Mouse (Mus musculus) adrenal gland, adult 18-20 months (tissue): ENCODE data around the gene Taar5. TPM values are rescaled to one million over a fixed set of nuclear protein-coding genes. Genes with fewer than 3 reads are reported as not detected.

ENCODE experiments used
- DNase-seq, 2 experiments: peaks; one replicate each; pipeline ENCODE4 v3.0.0; 2021 to 2022; ENCODE audit warnings: low spot score in 2 of 2
- long read RNA-seq, 2 experiments: library from polyadenylated mRNA; stranded (forward); transcript quantifications; one replicate each; pipeline ENCODE4 v2.0.0; 2021
- total RNA-seq, 2 experiments: library from RNA; stranded (reverse); gene quantifications; 1 replicate in 1 of 2; 2 replicates in 1 of 2; pipeline ENCODE4 v1.2.3; 2021

Taar5 gene
- not detected for total RNA-seq
- long read RNA-seq, experiment 1 = 0 reads
- long read RNA-seq, experiment 2 = 0 reads

DNA sequence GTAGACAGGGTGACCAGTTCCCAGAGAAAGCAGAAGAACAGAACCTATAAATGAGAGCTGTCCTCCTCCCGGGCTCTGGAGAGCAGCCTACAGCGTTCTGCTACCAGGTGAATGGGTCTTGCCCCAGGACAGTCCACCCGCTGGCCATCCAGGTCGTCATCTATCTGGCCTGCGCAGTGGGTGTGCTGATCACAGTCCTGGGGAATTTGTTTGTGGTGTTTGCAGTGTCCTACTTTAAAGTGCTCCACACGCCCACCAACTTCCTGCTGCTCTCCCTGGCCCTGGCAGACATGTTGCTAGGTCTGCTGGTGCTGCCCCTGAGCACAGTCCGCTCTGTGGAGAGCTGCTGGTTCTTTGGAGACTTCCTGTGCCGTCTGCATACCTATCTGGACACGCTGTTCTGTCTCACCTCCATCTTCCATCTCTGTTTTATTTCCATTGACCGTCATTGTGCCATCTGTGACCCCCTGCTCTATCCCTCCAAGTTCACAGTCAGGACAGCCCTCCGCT is at the start of gene Taar5:
TSS of gene Taar5 (plus strand) at position 51 of the 510 bp plus-strand sequence.
- DNase-seq = no peak

DNA sequence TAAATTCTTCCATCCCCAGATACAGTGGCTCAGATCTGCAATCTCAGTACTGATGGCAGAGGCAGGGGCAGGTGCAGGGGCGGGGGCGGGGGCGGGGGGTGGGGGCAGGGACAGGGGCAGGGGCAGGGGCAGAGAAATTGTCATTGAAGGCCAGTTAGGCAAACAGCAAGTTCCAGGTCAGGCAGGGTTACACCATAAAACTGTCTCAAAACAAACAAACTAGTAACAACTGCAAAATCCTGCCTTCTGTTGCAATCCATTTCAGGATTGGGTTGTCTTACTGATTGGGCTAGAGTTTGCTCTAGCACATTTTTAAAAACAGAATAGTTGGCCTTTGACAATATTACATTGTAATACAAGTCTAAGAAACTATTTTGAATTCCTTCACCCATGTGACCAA is 48.0 kb upstream of the Taar5 start:
- DNase-seq = no peak

DNA sequence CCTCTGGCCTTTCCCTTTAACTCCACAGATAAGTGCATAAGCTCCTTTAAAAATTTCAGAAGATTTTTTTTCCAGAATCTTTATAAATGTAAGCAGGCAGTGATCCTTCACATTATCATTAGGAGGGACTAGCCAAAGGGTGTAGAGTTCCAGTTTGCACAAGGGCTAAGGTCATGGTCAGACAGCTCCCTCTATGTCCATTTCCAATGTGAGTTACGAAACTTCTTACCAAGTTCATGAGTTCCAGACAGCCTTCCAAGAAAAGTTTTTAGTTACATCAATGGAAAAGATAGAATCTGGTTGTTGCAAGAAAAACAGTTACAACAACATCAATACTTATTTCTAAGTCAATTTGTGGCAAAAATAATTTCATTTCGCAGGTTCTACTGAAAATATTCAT is 46.6 kb upstream of the Taar5 start:
- no peak for DNase-seq

- no peak for DNase-seq
These were observed 32.9 kb upstream of the Taar5 start for GRCm38 (mm10) chr10:23937613-23938012.

GRCm38 (mm10) chr10:23938312-23938711 is 32.2 kb upstream of the Taar5 start, which contains the start of gene Taar2:
Gene Taar2 (plus strand): TSS chr10:23938572.
- no peak for DNase-seq

GRCm38 (mm10) chr10:23942465-23942864 is 28.0 kb upstream of the Taar5 start:
- no peak for DNase-seq

DNA sequence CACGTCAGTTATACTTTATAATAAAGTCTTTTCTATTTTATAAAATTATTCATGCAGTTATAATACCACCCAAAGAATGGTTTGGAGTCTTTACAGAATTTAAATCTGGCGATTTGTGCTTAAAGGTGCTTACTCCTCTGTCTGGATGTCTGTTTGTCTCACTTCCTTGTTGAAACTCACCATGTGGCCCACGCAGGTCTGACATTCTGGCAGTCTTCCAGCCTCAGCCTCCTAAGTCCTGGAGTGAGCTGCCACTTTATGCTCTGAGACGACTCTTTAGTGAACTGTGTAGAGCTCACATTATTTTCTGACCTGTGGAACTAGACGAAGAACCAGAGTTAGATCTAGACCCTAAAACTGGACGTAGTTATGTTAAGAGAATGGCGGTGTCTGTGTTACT is 22.5 kb upstream of the Taar5 start:
- DNase-seq = no peak

DNA sequence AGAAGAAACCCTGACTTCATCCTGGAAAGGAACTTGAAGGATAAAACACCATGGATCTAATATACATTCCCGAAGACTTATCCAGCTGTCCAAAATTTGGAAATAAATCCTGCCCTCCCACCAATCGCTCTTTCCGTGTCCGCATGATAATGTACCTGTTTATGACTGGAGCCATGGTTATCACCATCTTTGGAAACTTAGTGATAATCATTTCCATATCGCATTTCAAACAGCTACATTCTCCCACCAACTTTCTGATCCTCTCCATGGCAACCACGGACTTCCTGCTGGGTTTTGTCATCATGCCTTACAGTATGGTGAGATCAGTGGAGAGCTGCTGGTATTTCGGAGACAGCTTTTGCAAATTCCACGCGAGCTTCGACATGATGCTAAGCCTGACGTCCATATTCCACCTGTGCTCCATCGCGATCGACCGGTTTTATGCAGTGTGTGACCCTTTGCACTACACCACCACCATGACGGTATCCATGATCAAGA is 20.9 kb upstream of the Taar5 start, which contains the start of gene Taar3:
TSS of gene Taar3 (plus strand) at position 51 of the 498 bp plus-strand sequence.
- DNase-seq = no peak

- no peak for DNase-seq
These were observed 18.8 kb upstream of the Taar5 start for GRCm38 (mm10) chr10:23951714-23952113.

DNA sequence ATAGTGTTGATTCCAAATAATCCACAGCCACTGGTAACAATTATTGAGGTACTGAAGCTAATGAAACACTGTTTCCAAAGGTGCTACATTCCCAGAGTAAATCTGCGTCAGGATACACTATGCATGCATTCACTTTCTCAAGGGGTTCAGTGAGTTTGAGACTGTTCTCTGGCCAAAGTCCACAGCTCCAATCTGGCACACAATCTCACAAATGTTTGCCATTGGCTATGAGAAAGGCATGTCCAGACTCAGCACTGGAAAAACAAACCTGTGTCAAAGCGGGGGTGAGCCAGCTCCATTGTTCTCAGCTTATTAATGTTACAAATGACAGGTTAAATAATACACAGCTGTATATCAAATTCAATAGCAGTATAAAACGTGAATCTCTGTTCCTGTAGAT is 11.4 kb upstream of the Taar5 start:
- no peak for DNase-seq

DNA sequence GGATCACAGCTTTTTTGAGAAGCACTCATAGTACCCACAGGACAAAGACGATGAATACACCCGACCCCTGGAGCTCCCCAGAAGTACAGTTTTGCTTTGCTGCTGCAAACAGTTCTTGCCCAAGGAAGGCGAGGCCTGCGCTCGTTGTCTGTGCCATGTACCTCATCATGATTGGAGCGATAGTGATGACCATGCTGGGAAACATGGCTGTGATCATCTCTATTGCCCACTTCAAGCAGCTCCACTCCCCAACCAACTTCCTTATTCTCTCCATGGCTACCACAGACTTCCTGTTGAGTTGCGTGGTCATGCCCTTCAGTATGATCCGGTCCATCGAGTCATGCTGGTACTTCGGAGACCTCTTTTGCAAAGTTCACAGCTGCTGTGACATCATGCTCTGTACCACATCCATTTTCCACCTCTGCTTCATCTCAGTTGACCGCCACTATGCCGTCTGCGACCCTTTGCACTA is 10.0 kb upstream of the Taar5 start, which contains the start of gene Taar4:
TSS of gene Taar4 (plus strand) at position 51 of the 472 bp plus-strand sequence.
- DNase-seq = no peak

GRCm38 (mm10) chr10:23963444-23963843 is 7.1 kb upstream of the Taar5 start:
- DNase-seq = no peak

- DNase-seq = no peak
These were observed 5.4 kb upstream of the Taar5 start for GRCm38 (mm10) chr10:23964921-23965610.

DNA sequence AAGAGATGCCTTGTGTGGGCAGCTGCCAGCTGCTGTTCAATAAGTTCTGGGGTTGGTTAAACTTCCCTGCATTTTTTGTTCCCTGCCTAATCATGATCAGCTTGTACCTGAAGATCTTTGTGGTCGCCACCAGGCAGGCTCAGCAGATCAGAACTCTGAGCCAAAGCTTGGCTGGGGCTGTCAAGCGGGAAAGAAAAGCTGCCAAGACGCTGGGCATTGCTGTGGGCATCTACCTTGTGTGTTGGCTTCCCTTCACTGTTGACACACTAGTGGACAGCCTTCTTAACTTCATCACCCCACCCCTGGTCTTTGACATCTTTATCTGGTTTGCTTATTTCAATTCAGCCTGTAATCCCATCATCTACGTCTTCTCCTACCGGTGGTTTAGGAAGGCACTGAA is 750 bp downstream of the Taar5 start:
- DNase-seq = no peak

DNA sequence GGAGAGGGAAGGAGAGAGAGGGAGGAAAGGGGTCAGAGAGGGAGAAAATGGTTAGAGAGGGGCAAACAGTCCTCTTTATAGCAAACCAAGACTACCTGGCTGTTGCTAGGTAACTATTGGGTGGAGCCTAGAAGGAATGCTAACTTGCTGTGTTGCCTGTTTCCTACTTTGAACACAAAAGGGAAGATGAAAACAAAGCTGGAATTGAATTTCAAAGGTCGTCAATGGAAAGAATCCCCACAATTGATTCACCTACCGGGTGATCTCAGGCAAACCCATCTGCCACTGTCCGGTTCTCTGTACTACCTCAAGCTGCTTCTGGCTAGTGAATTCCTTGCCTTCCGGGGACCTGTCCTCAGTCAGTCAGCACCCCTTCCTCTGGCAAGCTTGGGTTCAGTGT is 7.5 kb downstream of the Taar5 start:
- DNase-seq = no peak

DNA sequence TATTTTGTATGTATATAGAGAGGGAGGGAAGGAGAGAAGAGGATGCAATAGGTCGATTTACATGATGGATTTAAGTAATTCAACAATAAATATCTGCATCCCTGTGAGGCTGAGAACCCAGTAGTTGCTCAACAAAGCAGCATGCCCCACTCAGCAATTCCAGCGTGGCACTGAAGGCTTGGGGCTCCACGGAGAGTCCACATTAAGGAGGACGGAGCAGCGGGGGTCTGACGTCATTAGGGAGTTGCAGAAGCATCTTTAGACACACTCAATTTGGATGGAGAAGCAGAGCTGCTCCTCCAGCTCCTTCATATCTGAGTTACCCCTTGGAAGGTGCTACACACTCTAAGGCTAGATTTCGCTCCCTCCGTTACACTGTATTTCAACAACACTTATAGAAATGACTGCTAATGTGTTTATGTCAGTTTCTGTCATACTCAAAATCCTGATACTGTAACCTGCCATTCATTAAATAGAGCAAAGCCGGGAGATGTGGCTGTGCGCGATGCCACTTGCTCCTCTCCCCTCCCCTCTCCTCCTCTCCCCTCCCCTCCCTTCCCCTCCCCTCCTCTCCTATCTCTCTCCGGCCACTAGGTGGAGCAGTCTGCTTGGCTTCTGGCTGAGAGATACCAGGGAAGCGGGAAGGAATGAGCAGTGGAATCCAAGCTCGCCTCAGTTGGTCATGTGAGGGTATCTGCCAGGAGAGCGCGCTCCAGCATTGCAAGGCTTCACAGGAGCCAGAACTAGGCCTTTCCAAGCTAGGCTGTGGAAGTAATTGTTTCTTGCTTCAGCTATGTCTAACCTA is 8.6 kb downstream of the Taar5 start:
- peak; percentile 66 for DNase-seq

DNA sequence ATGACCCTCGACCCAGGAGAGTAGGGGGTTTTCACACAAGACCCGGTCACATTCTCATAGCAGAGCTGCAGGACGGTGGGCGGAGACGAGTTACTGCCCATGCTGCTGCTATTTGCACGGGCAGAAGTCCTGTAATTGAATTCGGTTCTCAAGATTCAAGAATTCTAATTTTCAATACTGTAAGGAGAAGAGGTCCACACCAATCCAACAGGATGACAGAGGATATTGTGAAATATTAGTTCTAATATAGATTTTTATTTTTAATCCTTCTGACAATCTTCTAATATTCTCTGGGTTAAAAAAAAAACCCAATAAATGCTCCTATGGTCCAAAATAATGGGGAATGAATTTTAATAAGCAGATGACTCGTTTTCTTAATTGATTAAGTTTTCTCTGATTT is 15.0 kb downstream of the Taar5 start, which contains the start of gene Taar6:
TSS of gene Taar6 (minus strand) at position 101 of the 400 bp plus-strand sequence.
- DNase-seq = no peak

- no peak for DNase-seq
These were observed 15.9 kb downstream of the Taar5 start for GRCm38 (mm10) chr10:23986419-23986818.

- no peak for DNase-seq
These were observed 22.9 kb downstream of the Taar5 start, which contains the start of gene Taar7a for GRCm38 (mm10) chr10:23993381-23993780. Gene Taar7a (minus strand): TSS chr10:23993481.

DNA sequence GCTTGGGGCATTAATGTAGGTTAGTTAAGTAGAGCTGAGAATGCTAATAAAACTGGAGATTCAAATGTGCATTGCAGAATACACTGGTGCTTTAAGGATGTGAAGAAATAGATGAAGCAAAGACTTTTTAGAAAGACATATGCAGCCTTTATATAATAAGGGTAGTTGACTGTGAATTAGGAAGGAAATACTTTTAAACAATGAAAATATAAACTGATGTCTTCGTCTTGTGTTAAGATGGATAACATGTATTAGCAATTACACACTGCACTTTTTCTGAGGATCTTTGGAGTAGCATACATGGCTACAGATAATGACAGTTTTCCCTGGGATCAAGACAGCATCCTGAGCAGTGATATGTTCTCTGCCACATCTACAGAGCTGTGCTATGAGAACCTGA is 29.1 kb downstream of the Taar5 start, which contains the start of gene Taar7b:
TSS of gene Taar7b (plus strand) at position 301 of the 400 bp plus-strand sequence.
- DNase-seq = no peak

DNA sequence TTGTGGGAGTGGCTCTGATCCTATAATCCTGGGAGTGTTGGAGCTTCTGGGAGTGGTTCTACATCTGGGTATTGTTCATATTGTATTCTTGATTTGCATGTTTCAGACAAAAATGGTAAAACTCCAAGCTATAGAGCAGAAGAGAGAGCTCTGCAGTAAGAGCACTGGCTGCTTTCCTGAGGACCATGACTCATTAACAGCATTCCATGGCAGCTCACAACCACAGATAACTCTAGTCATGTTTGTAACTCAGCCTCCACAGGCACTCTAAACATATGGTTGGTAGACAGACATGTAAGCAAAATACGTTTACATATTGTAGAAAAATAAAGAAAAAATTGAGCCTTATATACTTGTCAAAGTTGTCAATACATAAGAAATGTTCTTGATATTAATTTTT is 35.9 kb downstream of the Taar5 start:
- no peak for DNase-seq
